Mouse (Mus musculus) CD4-positive, CD25-positive, alpha-beta regulatory T cell, adult 2 months (primary cell): Measurements from ENCODE around the gene Srsf5.

Source experiments
- DNase-seq: peaks from one replicate; pipeline ENCODE4 v3.0.0-alpha.2; 2012; ENCODE audit warnings: low read depth, low spot score

Gene Srsf5

DNA sequence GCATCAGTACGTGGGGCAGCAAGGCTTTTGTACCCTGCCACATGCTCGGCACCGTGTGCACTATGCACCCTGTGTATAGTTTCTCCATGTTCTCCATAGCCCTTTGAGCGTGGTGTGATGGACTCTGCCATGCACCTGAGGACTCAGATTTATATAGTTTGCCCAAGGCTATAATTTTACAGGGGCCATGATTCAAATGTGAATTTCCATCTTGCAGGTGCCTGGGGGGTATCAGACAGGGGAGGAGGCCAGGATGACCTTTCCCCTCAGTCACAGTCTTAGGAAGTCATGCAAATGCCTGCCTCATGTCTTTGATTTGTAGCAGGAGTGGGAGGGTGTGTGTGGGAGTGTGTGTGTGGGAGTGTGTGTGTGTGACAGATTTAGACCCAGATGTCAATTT is 52.3 kb downstream of the Srsf5 start:
- DNase-seq = no peak

- DNase-seq = no peak
Measured at GRCm38 (mm10) chr12:80998528-80999221, 53.4 kb downstream of the Srsf5 start.
